Mouse (Mus musculus) myocyte (in vitro differentiated cells): ENCODE measurements around the gene Jph2.

ENCODE experiments used
- CEBPB ChIP-seq: IDR thresholded peaks from 2 replicates; pipeline ENCODE4 v1.6.1; 2011; ENCODE audit warnings: mild to moderate bottlenecking, moderate library complexity; ENCODE audit not compliant: poor library complexity, insufficient read depth, severe bottlenecking
- MAX ChIP-seq: IDR thresholded peaks from one replicate; pipeline ENCODE4 v1.6.1; 2011; ENCODE audit warnings: low read depth, mild to moderate bottlenecking, control low read depth
- MYOD1 ChIP-seq, 3 experiments: IDR thresholded peaks; one replicate each; pipeline ENCODE4 v1.6.1; 2011; ENCODE audit warnings: control low read depth in 2 of 3, low read depth in 2 of 3, mild to moderate bottlenecking in 2 of 3, moderate library complexity in 1 of 3; ENCODE audit not compliant: insufficient read length in 2 of 3, control insufficient read depth in 1 of 3
- MYOG ChIP-seq, 3 experiments: IDR thresholded peaks; one replicate each; pipeline ENCODE4 v1.6.1; 2011; ENCODE audit warnings: control low read depth in 2 of 3, low read depth in 2 of 3, mild to moderate bottlenecking in 2 of 3; ENCODE audit not compliant: insufficient read length in 2 of 3, control insufficient read depth in 1 of 3, insufficient read depth in 1 of 3
- POLR2A ChIP-seq: IDR thresholded peaks from one replicate; pipeline ENCODE4 v1.6.1; 2011; ENCODE audit warnings: low read depth, mild to moderate bottlenecking, control low read depth, moderate library complexity; ENCODE audit not compliant: insufficient read length
- POLR2AphosphoS2 ChIP-seq: IDR thresholded peaks from one replicate; pipeline ENCODE4 v1.6.1; 2011; ENCODE audit warnings: low read depth, control low read depth; ENCODE audit not compliant: insufficient read length
- REST ChIP-seq: IDR thresholded peaks from one replicate; pipeline ENCODE4 v1.6.1; 2011; ENCODE audit warnings: mild to moderate bottlenecking, control low read depth, moderate library complexity; ENCODE audit not compliant: insufficient read depth, insufficient read length
- SRF ChIP-seq: IDR thresholded peaks from one replicate; pipeline ENCODE4 v1.6.1; 2011; ENCODE audit warnings: low read depth; ENCODE audit not compliant: control insufficient read depth, insufficient read length
- TCF12 ChIP-seq: IDR thresholded peaks from one replicate; pipeline ENCODE4 v1.6.1; 2011; ENCODE audit warnings: mild to moderate bottlenecking, control low read depth; ENCODE audit not compliant: poor library complexity, insufficient read depth, severe bottlenecking
- USF1 ChIP-seq: IDR thresholded peaks from one replicate; pipeline ENCODE4 v1.6.1; 2011; ENCODE audit warnings: low read depth, mild to moderate bottlenecking, control low read depth, moderate library complexity

DNA sequence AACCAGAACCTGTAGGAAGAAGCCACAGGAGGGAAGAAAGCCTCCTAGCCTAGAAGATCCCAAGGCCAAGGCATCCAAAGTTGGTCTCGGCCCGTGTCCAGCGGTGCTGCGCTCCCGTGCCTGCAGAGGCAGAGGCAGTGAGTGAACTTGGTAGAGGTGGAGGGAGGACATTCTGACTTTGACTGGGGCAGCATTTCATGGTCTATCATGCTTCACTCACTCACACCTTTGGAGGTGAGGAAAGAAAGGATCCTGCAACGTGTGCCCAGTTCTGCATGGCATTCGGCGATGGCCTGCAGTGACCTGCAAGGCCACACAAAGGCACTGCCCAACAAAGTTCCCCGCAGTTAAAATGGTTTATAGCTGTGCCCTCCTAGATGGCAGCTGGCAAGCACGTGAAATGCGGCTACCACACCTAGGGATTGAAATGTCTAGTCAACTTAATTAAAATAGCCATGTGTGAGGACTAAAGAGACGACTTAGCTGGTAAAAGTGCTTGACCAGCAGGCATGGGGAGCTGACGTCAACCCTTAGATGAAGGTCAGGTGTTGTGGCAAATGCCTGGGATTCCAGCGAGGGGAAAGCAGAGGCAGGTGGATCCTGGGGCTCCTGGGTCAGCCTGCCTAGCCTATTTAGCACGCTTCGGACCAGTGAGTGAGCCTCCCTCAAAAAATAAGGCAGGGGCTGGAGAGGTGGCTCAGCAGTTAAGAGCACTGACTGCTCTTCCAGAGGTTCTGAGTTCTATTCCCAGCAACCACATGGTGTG, 36.8 kb downstream of the Jph2 start:
- TF ChIP-seq POLR2A = peak; percentile 3
- TF ChIP-seq MYOG (IDR thresholded peaks at IDR 0.05; ENCODE audit: control insufficient read depth in 1 of 3, insufficient read depth in 1 of 3, insufficient read length in 2 of 3, low read depth in 2 of 3) = peak in 1 of 3 experiments; percentile 75
- TF ChIP-seq TCF12 = no peak
- TF ChIP-seq POLR2AphosphoS2 = peak; percentile 28
- TF ChIP-seq REST = no peak
- no peak for TF ChIP-seq USF1
- no peak for TF ChIP-seq SRF
- TF ChIP-seq MAX = no peak
- no peak for TF ChIP-seq CEBPB
- peak in 1 of 3 experiments; percentile 57 for TF ChIP-seq MYOD1 (IDR thresholded peaks at IDR 0.05; ENCODE audit: control insufficient read depth in 1 of 3, insufficient read length in 2 of 3, low read depth in 2 of 3)
